Mouse (Mus musculus) liver, embryonic 14.5 days (tissue): ENCODE data around the gene Nme8. TPM values are rescaled to one million over a fixed set of nuclear protein-coding genes. Genes with fewer than 3 reads are reported as not detected.

Experiments used
- ATAC-seq: fragments of 200-750 bp; cut with Nextera tagmentation; 2 replicates; pipeline ENCODE4 v1.8.0; 2017; ENCODE audit warnings: moderate number of reproducible peaks, mild to moderate bottlenecking, moderate library complexity; ENCODE audit not compliant: insufficient read depth
- DNase-seq, 3 experiments: peaks; one replicate each; pipeline ENCODE4 v3.0.0-alpha.2; 2012 to 2013; ENCODE audit warnings: low read depth in 3 of 3, low spot score in 3 of 3
- H3K27ac ChIP-seq: fragments of 300-500 bp; sonication (generic); 2 replicates; pipeline ENCODE4 v1.5.1; 2014; ENCODE audit warnings: moderate library complexity, mild to moderate bottlenecking, control low read depth, inconsistent platforms
- H3K27me3 ChIP-seq: fragments of 300-500 bp; sonication (generic); 2 replicates; pipeline ENCODE4 v1.6.1; 2014; ENCODE audit warnings: mild to moderate bottlenecking, low read length, moderate library complexity; ENCODE audit not compliant: control insufficient read depth, insufficient read depth
- H3K36me3 ChIP-seq: fragments of 300-500 bp; sonication (generic); replicated peaks from 2 replicates; pipeline ENCODE4 v1.6.1; 2014; ENCODE audit warnings: low read depth; ENCODE audit not compliant: control insufficient read depth, insufficient read depth
- H3K4me1 ChIP-seq, 2 experiments: fragments of 200-500 bp in 1 of 2; fragments of 300-500 bp in 1 of 2; sonication (generic) in 1 of 2; replicated peaks; 2 replicates each; pipeline ENCODE4 v1.6.1; 2012 to 2014; ENCODE audit warnings: antibody characterized with exemption in 1 of 2, inconsistent platforms in 1 of 2, low read length in 1 of 2; ENCODE audit not compliant: control insufficient read depth in 2 of 2, insufficient read depth in 2 of 2
- H3K4me2 ChIP-seq: fragments of 300-500 bp; sonication (generic); 2 replicates; pipeline ENCODE4 v1.6.1; 2014; ENCODE audit warnings: low read depth, mild to moderate bottlenecking, control low read depth, moderate library complexity
- H3K4me3 ChIP-seq, 2 experiments: fragments of 200-500 bp in 1 of 2; fragments of 300-500 bp in 1 of 2; sonication (generic) in 1 of 2; 2 replicates each; pipeline ENCODE4 v1.5.1; 2012 to 2014; ENCODE audit warnings: low read depth in 2 of 2, low read length in 2 of 2, mild to moderate bottlenecking in 2 of 2, control low read depth in 1 of 2, inconsistent platforms in 1 of 2, moderate library complexity in 1 of 2; ENCODE audit not compliant: insufficient read depth in 1 of 2
- H3K9ac ChIP-seq: fragments of 300-500 bp; sonication (generic); replicated peaks from 2 replicates; pipeline ENCODE4 v1.6.1; 2014; ENCODE audit warnings: mild to moderate bottlenecking, control low read depth, moderate library complexity
- H3K9me3 ChIP-seq: fragments of 300-500 bp; sonication (generic); 2 replicates; pipeline ENCODE4 v1.6.1; 2016; ENCODE audit warnings: low read length, mixed read lengths; ENCODE audit not compliant: control insufficient read depth
- CTCF ChIP-seq: IDR thresholded peaks from 2 replicates; pipeline ENCODE4 v1.5.1; 2016; ENCODE audit warnings: antibody characterized with exemption, low read depth, control low read depth
- EP300 ChIP-seq: IDR thresholded peaks from 2 replicates; pipeline ENCODE4 v1.6.1; 2016; ENCODE audit warnings: antibody characterized with exemption, low read depth
- WGBS: fragments of 180-500 bp; shearing (Covaris S2); extraction: QIAGEN DNeasy Blood & Tissue Kit; methylation state at CpG from one replicate; pipeline ENCODE4 v1.1.7; 2014; ENCODE audit not compliant: insufficient replicate concordance; 5-methylcytosine and 5-hydroxymethylcytosine counted together
- polyA plus RNA-seq, 2 experiments: library from polyadenylated mRNA; depleted of rRNA in 1 of 2; stranded (reverse) in 1 of 2; unstranded in 1 of 2; fragments of >200 nt; fragmentation: Nextera tagmentation in 1 of 2; extraction: Ambion mirVana in 1 of 2; gene quantifications; 2 replicates each; pipeline versions ENCODE4 v1.2.1 to v1.2.3; 2012 to 2014

Nme8 gene
- polyA plus RNA-seq, 2 experiments = not detected

DNA sequence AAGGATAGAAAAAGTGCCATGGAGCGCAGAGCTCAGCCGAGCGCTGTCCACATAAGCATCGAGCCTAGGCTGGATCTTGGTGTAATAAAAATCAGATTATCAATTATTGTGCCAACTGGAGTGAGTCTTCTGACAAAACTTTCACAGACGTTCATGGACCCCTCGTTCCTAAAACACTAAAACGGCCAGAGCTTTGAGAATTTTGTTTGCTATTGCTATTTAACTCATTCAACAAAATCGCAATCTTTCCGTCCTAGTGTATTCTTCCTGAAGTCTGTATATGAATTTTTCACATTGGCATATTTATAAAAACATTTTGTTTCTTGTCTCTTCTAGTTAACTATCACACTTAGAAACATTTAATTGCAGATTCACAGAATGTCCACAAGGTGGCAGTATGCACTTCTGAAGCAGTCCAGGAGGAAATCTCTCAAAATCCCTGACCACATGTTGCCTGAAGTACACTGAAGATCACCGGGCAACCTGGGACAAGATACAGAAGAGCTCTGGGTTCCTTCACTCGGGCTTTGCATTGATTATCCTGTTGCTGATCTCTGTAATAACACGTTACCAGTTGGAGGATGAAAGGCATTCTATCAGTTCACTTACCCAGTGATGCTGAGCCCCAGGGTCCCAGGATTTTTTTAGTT is 1.1 kb upstream of the Nme8 start:
- Histone ChIP-seq H3K9me3 (no peaks in the 10 kb centered on the region), H3K27ac (no peak overlapping the region), H3K4me2 (no peak overlapping the region), H3K27me3 (no peaks in the 10 kb centered on the region), H3K9ac (no peak overlapping the region), H3K4me1 (no peaks in the 10 kb centered on the region), H3K36me3 (no peaks in the 10 kb centered on the region), H3K4me3 (no peak overlapping the region)
- peak in 1 of 3 experiments; percentile 11 for DNase-seq
- ATAC-seq = no peak
- TF ChIP-seq CTCF (peak; percentile 76), EP300 (no peak)
- WGBS = 24% methylated on average over 12 of the region's 12 CpGs

DNA sequence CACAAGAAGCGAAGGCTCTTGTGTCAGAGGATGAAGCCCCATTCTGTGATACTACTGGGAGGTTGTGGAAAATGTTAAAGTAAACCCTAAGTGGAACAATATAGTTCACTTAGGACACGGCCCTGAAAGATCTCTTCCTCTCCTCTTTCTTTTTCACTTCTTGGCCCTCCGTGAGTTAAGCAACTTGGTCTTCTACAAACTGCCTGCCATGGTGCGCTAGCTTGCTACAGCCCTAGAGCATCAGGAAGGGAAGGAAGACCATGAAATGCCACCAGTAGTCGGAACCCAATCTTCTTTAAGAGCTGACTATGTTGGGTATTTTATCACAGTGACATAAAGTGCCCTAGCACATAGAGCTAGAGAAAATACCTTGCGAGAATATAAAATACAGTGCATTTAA is 7.2 kb downstream of the Nme8 start:
- Histone ChIP-seq H3K27ac (no peak overlapping the region), H3K9ac (no peak overlapping the region), H3K4me2 (no peak overlapping the region), H3K36me3 (no peaks in the 10 kb centered on the region), H3K4me3 (no peak overlapping the region), H3K27me3 (no peaks in the 10 kb centered on the region), H3K9me3 (no peaks in the 10 kb centered on the region), H3K4me1 (no peaks in the 10 kb centered on the region)
- ATAC-seq (no peak), DNase-seq (no peak)
- 69% methylated on average over 6 of the region's 6 CpGs for WGBS
- TF ChIP-seq EP300 (no peak), CTCF (no peak)

DNA sequence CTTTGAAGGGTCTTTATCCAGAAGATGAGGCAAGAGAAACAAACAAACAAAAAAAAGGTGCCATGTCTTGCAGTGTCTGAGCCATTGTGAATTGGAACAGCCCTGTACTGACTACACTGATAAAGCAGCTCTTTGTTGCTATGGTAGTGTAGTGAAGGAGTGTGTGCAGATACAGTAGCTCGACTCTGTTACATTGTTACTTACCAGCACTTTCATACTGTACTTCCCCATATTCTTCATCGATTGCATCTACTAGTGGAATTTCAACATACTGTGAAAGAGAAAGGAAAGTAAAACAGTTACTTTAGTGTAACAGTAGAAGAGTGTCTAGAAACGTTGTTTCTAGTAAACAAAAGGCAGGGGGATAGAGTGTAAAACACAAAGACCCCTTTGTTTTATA is 7.6 kb downstream of the Nme8 start:
- TF ChIP-seq CTCF = no peak
- no peak for TF ChIP-seq EP300
- DNase-seq = no peak
- H3K4me3 ChIP-seq = no peak overlapping the region
- H3K27ac ChIP-seq = no peak overlapping the region
- no peaks in the 10 kb centered on the region for H3K4me1 ChIP-seq
- no peaks in the 10 kb centered on the region for H3K36me3 ChIP-seq
- no peaks in the 10 kb centered on the region for H3K27me3 ChIP-seq
- H3K9ac ChIP-seq = no peak overlapping the region
- WGBS = 42% methylated on average over 3 of the region's 3 CpGs
- H3K4me2 ChIP-seq = no peak overlapping the region
- H3K9me3 ChIP-seq = no peaks in the 10 kb centered on the region
- ATAC-seq = no peak

DNA sequence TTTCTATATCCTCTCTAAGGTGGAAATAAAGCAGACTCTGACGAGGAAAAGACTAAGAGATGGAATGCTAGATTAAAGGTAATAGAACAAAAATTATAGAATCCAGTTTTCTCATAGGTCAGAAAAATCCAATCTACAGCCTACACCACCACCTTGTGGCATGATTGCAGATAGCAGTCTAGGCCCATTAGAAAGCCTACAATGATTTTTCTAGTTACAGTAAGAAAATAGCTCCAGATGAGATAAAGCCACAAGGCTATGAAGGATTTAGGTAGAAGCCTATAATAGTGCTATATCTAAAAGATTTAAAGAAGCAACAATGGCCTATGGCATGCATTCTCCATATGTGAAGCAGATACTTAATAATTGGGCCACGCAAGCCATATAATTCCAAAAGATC is 13.6 kb downstream of the Nme8 start:
- Histone ChIP-seq H3K36me3 (no peaks in the 10 kb centered on the region), H3K4me2 (no peak overlapping the region), H3K4me1 (no peaks in the 10 kb centered on the region), H3K9me3 (no peaks in the 10 kb centered on the region), H3K27ac (no peak overlapping the region), H3K9ac (no peak overlapping the region), H3K4me3 (no peak overlapping the region), H3K27me3 (no peaks in the 10 kb centered on the region)
- TF ChIP-seq CTCF = peak; percentile 51; the same call in 1 of the 2 replicates
- TF ChIP-seq EP300 = no peak
- DNase-seq = peak in 1 of 3 experiments; percentile 13
- 40% methylated on average over 2 of the region's 2 CpGs for WGBS
- no peak for ATAC-seq

DNA sequence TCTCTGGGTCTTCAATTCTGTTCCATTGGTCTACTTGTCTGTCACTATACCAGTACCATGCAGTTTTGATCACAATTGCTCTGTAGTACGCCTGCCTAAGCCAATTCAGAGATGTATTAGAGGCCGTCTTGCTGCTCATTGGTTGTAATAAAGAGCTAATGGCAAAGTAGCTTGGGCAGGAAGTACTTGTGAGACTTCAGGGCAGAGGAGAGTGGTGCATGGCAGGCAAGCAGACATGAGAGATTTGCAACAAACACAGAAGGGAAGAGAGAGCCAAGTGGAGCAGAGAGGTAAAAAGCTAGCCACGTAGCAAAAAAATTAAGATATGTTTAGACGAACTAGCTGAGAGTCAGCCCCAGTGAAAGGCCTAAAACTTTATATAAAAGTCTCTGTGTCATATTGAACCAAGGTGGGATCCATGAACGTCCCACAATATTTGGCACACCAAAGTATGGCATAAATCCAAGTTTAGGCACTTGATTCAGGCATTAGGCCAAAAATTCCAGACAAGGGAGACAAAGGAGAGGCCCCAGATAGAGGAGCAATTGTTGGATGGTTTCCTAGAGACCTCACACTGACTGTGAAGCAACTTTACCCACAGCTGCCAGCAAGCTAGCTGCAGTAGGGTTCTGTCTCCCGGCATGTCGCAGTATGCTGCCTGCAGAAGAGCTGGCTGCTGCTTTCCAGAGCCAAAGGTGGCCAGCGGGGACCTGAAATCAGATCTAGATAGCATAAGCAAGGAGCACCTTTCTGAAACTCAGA is 14.5 kb downstream of the Nme8 start:
- no peak for DNase-seq

More for the DNA sequence above, 14.5 kb downstream of the Nme8 start:
- no peak for ATAC-seq
- WGBS = 57% methylated on average over 8 of the region's 8 CpGs
- Histone ChIP-seq H3K9me3 (no peaks in the 10 kb centered on the region), H3K36me3 (no peaks in the 10 kb centered on the region), H3K4me1 (no peaks in the 10 kb centered on the region), H3K4me2 (no peak overlapping the region), H3K9ac (no peak overlapping the region), H3K27me3 (no peaks in the 10 kb centered on the region), H3K4me3 (no peak overlapping the region), H3K27ac (no peak overlapping the region)
- TF ChIP-seq EP300 = no peak
- no peak for TF ChIP-seq CTCF
